Mouse (Mus musculus) left cerebral cortex, postnatal 36 days (tissue): ENCODE data around the gene Mfsd4b2. TPM values are rescaled to one million over a fixed set of nuclear protein-coding genes. Genes with fewer than 3 reads are reported as not detected.

Source experiments
- DNase-seq, 2 experiments: peaks; one replicate each; pipeline ENCODE4 v3.0.0; 2021 to 2022; ENCODE audit warnings: low spot score in 2 of 2, mixed read lengths in 1 of 2
- intact Hi-C: fragments of 180-260 bp; cut with DNase I; formaldehyde crosslinking; loops from one replicate; pipeline ENCODE4 v1.15.1; 2025
- total RNA-seq, 2 experiments: library from RNA; stranded (reverse); gene quantifications; 2 replicates each; pipeline ENCODE4 v1.2.3; 2021

Mfsd4b2 gene
- total RNA-seq, 2 experiments from 2014 or later, result 0.18 to 0.47 TPM

DNA sequence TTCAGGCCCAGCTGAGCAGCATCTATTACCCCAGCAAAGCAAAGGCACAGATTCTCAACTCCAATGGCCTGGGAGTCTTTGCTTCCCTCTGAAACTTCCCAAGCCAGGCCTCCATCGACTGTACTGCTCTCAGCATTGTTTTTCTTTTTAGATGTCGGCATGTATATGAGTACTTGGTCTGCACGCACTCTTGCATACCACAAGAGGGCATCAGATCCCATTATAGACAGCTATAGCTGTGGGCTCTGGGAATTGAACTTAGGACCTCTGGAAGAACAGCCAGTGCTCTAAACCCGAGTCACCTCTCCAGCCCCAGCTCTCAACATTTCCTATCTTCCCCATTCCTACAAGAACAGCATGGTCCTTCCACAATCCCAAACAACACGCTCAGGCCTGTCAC lies 30.2 kb downstream of the Mfsd4b2 start:
- intact Hi-C loops, result no loop called here
- DNase-seq, result no peak

DNA sequence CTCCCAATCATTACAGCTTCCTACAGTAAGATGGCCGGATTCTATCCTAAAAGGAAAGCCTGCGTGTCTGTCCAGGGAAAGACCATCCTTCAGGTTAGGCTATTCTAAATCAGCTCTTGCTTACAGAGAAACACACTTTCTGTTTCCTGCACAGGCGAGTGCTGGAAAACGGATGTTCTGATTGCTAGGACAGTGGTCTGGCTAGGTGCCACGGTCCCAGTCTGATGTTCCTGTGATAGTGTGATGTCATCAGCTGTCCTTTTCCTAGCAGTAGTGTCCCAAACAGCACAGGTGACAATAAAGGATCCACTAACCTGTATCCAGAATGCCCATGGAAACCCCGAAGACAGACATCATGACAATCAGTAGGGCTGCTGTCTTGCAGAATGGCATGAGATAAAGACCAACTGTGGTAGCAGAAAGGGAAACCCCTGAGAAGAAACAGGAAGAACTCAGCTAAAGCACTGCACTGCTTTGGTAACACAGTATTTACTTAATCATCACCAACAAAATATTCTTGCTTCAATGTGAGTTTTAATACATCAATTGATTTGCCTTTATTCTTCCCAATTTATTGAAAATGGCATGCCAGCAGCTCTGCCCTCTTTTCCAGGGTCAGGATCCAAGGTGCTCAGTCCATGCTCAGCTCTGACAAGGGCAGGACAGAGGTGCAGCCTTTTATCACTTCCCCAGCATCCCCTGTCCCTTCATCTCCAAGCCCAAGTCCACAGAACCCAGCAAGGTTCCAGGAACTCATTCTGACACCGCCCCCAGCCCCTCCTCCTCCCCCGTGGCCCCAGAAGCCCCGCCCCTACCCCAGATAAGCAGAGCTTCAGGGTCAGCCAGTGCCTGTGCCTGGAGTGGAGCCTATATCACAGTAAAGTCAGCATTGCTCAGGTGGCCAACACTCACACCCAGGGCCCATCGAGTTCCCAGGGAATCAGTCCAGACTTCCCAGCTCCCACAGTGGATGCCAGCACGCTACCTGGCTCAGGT lies 32.7 kb downstream of the Mfsd4b2 start:
- no peak for DNase-seq
- intact Hi-C loops, result no loop called here

DNA sequence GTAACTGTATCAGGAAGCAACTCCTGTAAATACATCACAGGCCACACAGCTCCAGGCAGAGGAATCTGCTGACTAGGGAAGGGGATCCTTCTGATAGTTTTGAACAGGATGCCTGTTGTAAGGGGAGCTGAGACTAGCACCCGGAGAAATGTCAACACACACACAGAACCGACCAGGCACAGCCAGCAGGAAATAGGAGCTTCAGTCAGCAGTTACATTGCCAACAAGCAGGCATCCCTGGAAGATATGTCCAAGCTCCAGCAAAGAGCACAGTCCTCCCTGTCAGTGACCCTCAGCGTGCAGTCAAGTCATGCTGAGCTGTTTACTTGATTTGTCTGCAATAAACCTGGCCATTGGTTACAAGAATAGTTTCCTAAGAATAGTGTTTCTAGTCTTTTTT lies 38.1 kb downstream of the Mfsd4b2 start:
- no peak for DNase-seq

More for the DNA sequence above, 38.1 kb downstream of the Mfsd4b2 start:
- intact Hi-C loops, result no loop called here

Other genes with a start within 250 kb of the Mfsd4b2 start
- 10 to 100 TPM; 22.1 to 29.6 TPM for gene Rev3l, start 194.8 kb downstream of the Mfsd4b2 start, total RNA-seq
- gene Mfsd4b4, start 27.7 kb downstream of the Mfsd4b2 start, total RNA-seq, result 1 to 10 TPM; 8.1 to 9.0 TPM
- under 1 TPM; 0.25 to 0.47 TPM for gene Mfsd4b3, start 33.2 kb upstream of the Mfsd4b2 start, total RNA-seq
- gene Mfsd4b5, start 59.7 kb upstream of the Mfsd4b2 start, total RNA-seq, result under 1 TPM in 1 of 2 experiments, not detected in 1; 0.43 TPM
- under 1 TPM; 0.57 to 0.79 TPM for gene Mfsd4b1, start 98.3 kb upstream of the Mfsd4b2 start, total RNA-seq
- gene Slc16a10, start 215.3 kb upstream of the Mfsd4b2 start, total RNA-seq, result 1 to 10 TPM; 2.6 to 3.1 TPM